Mouse (Mus musculus) embryo, embryonic 10 days (tissue): Measurements from ENCODE around the gene Ddx28.

Source experiments
- DNase-seq: peaks from one replicate; pipeline ENCODE4 v3.0.0-alpha.2; 2015; ENCODE audit warnings: low spot score

Gene Ddx28

DNA sequence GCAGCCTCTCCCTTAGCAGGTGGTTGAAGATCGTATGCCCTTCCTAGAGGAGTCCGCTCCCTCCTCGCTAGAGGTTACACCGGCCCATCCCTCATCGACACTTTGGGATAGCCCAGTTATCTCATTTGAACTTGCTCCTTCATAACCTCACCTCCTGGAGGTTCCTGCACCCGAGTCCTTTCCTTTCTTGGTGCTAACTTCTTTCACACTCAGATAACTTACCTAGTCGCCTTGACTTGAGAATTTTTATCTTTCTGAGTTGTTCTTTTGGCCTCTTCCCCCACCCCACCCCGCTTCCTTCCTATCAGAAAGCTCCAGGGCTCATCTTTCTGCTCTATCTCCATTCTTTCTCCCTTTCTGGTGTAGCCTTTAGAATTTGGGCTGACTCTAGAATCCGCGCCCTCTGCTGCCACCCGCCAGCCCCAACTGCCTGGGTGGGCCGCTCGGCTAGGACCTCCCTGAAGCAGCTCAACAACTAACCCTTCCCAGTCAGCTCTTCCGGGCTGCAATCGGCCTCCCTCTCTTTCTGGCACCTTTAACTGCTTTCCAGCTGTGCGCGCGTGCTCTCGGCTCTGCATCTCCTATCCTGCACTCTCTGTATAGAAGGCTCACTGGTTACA is 44.9 kb downstream of the Ddx28 start:
- DNase-seq = peak; percentile 69

- DNase-seq = peak; percentile 69
Observed at GRCm38 (mm10) chr8:105965905-105966341, 45.8 kb downstream of the Ddx28 start, which contains the start of gene Slc12a4. Slc12a4 (minus strand) TSS chr8:105966097.

- peak; percentile 41 for DNase-seq
Observed at GRCm38 (mm10) chr8:105965266-105965904, 46.3 kb downstream of the Ddx28 start.

DNA sequence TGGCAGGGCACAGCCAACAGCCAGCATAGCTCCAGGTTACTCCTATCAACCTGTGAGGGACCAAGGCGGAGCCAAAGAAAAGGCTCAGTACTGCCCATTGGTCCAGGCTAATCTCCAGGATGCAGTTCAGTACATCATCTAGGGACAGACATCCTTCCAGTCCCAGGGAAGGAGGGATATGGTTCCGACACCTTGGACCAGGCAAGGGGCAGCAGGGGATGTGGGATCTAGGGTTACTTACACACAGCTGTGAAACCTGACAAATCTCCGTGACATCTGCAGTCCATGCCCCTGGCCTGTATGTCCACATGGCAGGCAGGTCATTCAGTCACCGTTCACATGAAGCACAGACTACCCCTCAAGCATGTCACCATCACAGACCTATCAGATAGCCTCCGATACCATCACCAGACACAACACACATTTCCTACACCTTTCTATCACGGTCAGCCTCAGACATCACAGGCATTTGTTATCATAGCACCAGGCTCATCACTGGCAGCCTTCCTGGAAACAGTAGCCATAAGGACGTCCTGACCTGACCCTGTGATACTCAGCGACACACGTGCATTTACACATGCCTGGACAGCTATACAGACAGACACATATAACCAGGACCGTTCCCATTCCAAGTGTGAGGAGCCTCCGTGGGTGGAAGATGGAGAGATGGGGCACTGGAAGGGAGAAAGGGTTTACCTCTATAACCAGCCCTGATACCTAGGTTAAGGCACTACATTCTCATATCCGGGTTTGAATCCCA is 47.0 kb downstream of the Ddx28 start:
- DNase-seq = no peak

GRCm38 (mm10) chr8:105961536-105961935 is 50.1 kb downstream of the Ddx28 start:
- DNase-seq = no peak

DNA sequence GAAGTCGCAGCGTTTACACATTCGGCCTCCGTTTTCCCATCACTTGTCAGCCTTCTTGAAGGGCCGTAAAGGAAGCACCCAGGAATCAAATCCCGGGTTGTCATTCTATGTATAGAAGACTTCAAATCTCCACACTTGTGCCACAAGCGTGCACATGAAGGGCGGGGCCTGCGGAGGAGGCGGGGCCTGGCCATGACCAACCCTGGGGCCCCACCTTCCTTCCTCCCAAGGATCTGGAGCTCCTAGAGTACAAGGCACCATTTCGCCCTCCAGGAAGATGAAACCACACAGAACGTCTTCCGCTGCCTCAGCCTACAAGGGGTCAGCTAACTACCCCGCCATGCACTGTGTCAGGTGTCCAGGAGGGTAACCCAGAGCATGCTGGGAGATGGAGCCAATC is 50.6 kb downstream of the Ddx28 start:
- DNase-seq = no peak
